Mouse (Mus musculus) spleen, postnatal 10 days (tissue): ENCODE measurements around the gene Ros1.

Source experiments
- DNase-seq, 2 experiments: peaks; one replicate each; pipeline ENCODE4 v3.0.0; 2021 to 2022; ENCODE audit warnings: low spot score in 2 of 2

Gene Ros1

GRCm38 (mm10) chr10:52022413-52023212 lies 172.4 kb downstream of the Ros1 start, which contains the start of gene Vgll2:
Gene Vgll2 (plus strand): TSS chr10:52022502.
- DNase-seq, result no peak

- DNase-seq, result no peak
Observed at GRCm38 (mm10) chr10:52021736-52022394, 173.2 kb downstream of the Ros1 start.

- DNase-seq, result no peak
Observed at GRCm38 (mm10) chr10:52021231-52021630, 173.8 kb downstream of the Ros1 start.

GRCm38 (mm10) chr10:52018471-52018870 lies 176.6 kb downstream of the Ros1 start:
- no peak for DNase-seq
